Mouse (Mus musculus) megakaryocyte-erythroid progenitor cell, adult 5-6 weeks (primary cell): ENCODE data around the gene Psph. TPM values are rescaled to one million over a fixed set of nuclear protein-coding genes. Genes with fewer than 3 reads are reported as not detected.

Experiments used
- ATAC-seq: replicated peaks from 2 replicates; pipeline ENCODE4 v1.8.0; 2016; ENCODE audit warnings: mild to moderate bottlenecking, inconsistent platforms; ENCODE audit not compliant: severe bottlenecking, poor library complexity, low FRiP score, low TSS enrichment
- total RNA-seq, 2 experiments: library from RNA; stranded (forward) in 1 of 2; stranded (reverse) in 1 of 2; fragments of 200-1000, 215-1000 nt in 1 of 2; fragments of >200 nt in 1 of 2; fragmentation: Nextera tagmentation in 1 of 2; gene quantifications; 2 replicates each; pipeline ENCODE4 v1.2.3; 2014 to 2017

The Psph gene
- total RNA-seq, 2 experiments from 2014 or later, result 17.2 to 20.6 TPM

DNA sequence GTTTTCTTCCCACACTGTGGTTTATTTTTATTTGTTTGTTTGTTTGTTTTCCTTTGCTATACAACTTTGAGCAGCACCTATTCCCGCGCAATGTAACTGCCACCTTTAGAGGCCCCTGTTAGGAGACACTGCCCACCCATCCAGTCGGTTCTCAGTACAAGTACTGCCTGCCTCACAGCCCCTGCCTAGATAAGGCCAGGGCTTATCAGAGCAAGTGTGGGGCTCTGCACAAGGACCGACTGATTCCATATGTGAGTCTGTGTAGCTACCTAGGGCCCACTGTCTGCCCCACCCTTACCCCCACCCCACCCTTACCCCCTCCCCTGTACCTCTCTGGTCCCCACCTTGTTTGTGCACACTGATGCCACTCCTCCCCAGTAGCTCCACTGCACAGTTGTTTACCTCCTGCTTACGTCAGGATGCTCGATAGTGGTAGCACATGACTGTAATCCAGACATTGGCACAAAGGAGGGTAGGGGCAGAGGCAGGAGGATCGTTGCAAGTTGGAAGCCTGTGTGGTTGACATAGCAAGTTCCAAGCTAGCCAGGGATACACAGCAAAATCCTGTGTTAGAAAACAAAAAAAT is 44.3 kb downstream of the Psph start:
- ATAC-seq, result peak; percentile 66

DNA sequence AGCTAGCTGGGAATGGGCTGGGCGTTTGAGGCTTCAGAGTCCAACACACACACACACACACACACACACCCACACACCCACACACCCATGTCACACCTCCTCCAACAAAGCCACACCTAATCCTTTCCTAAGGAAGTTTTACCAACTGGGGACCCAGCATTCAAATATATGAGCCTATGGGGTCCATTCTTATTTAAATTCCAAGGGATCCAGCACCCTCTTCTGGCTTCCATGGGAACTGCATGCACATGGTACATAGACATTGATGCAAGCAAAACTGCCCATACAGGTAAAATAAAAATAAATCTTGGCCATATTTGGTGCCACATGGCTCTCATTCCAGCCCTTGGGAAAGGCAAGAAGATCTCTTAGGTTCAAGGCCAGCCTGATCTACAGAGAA is 46.3 kb downstream of the Psph start:
- ATAC-seq, result 0 out of 2 replicates have a peak, but pooled peaks have one; percentile 44

DNA sequence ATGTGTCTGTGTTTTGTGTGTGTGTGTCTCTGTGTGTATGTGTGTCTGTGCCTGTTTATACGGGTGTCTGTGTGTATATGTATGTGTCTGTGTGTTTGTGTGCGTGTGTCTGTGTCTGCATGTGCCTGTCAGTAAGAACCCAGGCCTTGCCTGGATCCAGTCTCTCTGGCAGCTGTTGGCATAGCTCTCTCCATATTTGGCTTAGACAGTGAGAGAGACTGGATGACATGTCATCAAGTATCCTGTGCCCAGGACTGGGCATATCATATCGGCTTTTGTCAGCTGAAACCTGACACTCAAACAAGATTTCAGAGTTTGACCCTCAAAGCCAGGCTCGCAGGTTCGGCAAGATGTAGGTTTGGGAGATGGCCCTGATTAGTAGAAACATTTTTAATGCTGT is 56.2 kb downstream of the Psph start:
- ATAC-seq, result no peak

DNA sequence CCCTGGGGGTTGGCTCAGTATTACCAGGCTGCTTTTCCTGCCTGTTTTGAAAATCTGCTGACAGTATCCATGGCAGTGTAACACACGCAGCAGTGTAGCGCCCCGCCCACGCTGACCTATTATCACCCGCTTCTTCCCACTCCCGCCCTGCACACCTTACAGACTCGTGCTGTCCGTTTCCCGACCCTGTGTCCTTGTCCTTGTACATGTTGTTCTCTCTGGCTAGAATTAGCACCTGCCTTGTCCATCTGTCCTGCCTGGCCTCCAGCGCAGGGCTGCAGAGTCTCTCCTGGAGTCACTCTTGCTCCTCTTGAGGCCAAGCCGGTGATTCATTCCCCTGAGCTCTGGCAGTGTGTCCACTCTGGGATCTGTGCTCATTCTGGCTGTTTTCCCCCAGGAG is 56.9 kb downstream of the Psph start:
- ATAC-seq, result peak; percentile 63

DNA sequence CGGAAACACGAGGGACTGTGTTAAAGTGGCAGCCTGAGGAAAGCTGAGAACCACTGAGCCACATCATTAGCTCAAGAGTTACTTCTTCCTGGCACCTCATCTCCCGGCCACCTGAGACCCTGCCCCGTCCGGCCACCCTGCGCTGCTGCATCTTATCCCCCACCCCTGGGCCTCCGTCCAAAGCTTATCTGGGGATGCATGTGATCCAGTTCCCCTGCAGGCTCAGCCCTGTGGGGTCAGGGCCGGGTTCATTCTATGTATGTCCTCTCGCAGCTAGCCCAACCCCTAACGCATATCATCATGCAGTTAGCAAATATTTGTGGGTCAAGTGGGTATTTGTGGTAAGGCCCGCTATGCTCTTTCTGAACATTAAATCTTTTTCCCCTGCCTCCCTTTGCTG is 58.0 kb downstream of the Psph start:
- ATAC-seq, result peak; percentile 29

DNA sequence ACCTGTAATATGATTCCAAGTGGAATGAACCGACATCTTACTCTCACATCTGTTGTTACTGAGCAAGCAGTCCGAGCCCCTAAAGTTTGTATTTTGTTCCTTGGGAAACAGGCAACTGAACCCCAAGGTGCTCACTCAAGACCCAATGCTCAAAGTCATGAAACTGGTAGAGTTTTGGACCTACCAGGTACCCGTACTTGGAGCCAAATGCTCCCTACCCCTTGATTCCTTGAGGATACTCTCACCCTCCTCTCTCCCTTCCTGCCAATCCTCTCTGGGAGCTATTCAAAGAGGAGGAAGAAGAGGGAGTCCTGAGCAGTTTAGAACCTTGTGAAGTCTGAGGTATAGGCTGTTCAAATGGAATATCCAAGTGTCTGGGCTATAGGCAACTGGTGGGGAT is 60.5 kb downstream of the Psph start:
- ATAC-seq, result no peak

DNA sequence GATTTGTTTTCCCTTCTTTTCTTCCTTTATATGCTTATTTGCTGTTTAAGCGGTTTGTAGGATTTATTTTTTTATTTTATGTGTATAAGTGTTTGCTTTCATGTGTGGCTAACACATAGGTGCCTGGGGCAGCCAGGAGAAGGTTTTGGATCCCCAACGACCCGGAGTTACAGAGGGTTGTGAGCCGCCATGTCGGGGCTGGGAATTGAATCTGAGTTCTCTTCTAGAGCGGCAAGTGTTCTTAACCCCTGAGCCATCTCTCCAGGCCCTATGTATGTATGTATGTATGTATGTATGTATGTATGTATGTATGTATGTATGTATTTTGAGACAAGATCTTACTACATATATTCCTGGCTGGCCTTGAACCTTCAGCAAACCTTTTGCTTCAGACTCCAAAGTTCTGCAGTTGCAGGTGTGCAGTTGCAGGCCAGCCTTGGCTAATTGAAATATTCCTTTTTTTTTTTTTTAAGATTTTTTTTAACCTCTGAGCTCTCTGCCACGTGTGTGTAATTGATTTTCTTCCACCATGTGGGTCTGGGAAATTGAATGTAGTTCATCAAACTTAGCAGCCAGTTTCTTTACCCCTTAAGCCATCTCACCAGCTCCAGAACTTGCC is 61.4 kb downstream of the Psph start:
- ATAC-seq, result no peak

DNA sequence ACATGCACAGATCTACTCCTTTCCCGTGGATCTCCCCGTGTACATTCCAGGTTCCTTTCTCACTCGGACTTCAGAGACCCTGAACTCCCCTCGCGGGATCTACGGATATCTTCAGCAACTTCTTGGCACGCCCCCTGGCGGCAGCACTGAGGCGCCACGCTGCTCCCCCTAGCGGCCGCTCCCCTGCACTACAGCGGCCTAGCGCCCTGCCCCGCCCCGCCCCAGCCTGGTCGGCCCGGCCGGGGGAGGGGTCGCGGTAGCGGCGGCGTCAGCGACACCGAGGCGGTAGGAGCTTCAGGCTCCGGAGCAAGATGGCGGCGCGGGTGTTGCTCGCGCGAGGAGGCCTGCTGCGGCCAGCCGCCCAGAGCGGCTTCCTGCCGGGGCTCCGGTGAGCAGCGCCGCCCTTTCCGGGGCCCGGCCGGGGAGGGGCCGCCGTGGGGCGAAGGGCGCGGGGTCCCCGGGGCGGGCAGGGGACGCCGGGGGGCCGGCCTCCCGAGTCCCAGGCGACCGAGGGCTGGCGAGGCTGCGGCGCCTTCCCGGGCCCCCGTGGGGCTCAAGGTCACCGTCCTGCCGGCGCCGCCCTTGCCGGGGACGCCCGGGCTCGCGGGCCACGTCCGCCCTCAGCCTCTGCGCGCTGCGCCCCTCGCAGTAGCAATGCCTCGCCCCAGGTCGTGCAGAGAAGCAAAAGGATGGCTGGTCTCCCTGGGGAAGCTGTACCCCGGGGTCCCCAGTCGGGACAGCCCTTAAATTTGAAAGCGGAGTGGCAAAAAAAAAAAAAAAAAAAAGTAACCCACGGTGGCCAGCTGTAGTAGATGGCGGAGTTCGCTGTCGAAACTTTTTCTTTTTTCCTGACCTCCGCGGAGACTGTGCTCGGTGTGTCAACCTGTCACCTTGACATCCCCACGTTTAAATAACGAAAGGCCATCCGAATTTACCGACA is 62.1 kb downstream of the Psph start, which contains the start of gene Nipsnap2:
Gene Nipsnap2 (plus strand): TSS at position 230 of the 940 bp plus-strand sequence.
- ATAC-seq, result peak; percentile 61

DNA sequence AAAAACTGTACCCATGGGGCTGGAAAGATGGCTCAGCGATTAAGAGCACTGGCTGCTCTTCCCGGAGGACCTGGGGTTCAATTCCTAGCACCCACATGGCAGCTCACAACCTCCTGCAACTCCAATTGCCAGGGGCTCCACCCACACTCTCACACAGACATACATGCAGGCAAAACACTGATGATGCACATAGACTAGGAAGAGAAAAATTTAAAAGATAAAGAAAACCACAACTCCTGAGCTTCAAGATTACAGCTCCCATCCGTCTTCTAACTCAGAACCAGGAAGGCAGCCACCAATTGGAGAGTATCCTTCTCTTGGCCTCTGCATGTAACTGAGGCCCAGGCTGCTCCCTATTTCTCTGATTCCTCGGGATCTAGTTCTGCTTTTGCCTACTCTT is 63.0 kb downstream of the Psph start:
- ATAC-seq, result peak; percentile 82

DNA sequence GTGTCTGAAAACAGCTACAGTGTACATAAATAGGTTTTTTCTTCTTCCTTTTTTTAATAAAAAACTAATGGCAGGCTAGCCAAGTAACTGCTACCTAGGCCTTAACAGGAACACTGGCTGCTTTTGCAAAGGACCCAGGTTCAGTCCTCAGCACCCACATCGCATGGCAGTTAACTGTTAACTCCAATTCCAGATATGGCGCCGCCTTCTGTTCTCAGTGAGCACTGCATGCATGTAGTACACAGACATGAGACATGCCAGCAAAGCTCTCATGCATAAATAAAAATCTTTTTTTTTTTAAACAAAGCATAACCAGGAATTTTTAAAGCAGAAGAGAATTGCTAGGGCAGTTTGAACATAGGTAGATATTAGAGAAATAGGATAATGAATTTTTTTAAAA is 67.1 kb downstream of the Psph start:
- ATAC-seq, result no peak

DNA sequence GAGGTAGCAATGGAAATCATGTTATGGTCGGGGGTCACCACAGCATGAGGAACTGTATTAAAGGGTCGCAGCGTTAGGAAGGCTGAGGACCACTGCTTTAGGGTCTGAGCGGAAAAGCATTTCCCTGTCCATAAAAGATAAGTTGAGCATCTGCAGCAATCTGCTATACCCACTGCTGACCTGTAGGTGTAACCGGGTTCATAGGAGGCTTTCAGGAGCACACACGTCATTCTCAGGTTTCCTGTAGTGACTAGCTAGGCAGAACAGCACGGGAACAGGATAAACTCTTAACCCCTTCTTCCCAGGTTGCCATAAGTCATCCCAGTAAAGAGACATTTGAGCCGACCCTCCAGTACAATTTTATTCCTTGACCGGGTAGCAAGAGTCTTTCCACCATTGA is 70.2 kb downstream of the Psph start:
- ATAC-seq, result 0 out of 2 replicates have a peak, but pooled peaks have one; percentile 44

Other genes with a start within 250 kb of the Psph start
- gene Mmp17, start 203.3 kb downstream of the Psph start, total RNA-seq (2014; fragmentation: Nextera tagmentation), result 0.40 TPM in 1 of 2 replicates, not detected in the other
- gene Mmp17, start 203.3 kb downstream of the Psph start, total RNA-seq (2017), result not detected in 2 replicates
- 4.5 and 6.2 TPM in 2 replicates for gene Zfp11, start 117.3 kb downstream of the Psph start, total RNA-seq (2014; fragmentation: Nextera tagmentation)
- 2.6 and 5.2 TPM in 2 replicates for gene Zfp11, start 117.3 kb downstream of the Psph start, total RNA-seq (2017)
- gene Sept14, start 78.9 kb downstream of the Psph start, total RNA-seq (2014; fragmentation: Nextera tagmentation), result not detected in 2 replicates
- not detected in 2 replicates for gene Sept14, start 78.9 kb downstream of the Psph start, total RNA-seq (2017)
- gene Mrps17, start 72.0 kb downstream of the Psph start, total RNA-seq (2014; fragmentation: Nextera tagmentation), result 125 and 167 TPM in 2 replicates
- gene Mrps17, start 72.0 kb downstream of the Psph start, total RNA-seq (2017), result 82.0 and 92.6 TPM in 2 replicates
- gene Nipsnap2, start 62.4 kb downstream of the Psph start, total RNA-seq (2014; fragmentation: Nextera tagmentation), result 32.1 and 32.8 TPM in 2 replicates
- gene Nipsnap2, start 62.4 kb downstream of the Psph start, total RNA-seq (2017), result 23.8 and 41.1 TPM in 2 replicates
- gene Sumf2, start 59.5 kb upstream of the Psph start, total RNA-seq (2014; fragmentation: Nextera tagmentation), result 23.2 and 26.7 TPM in 2 replicates
- 36.6 and 39.8 TPM in 2 replicates for gene Sumf2, start 59.5 kb upstream of the Psph start, total RNA-seq (2017)
- gene Chchd2, start 100.0 kb upstream of the Psph start, total RNA-seq (2014; fragmentation: Nextera tagmentation), result 465 and 490 TPM in 2 replicates
- 208 and 245 TPM in 2 replicates for gene Chchd2, start 100.0 kb upstream of the Psph start, total RNA-seq (2017)
- 0.98 and 2.6 TPM in 2 replicates for gene Zbed5, start 108.3 kb upstream of the Psph start, total RNA-seq (2014; fragmentation: Nextera tagmentation)
- 2.1 and 4.7 TPM in 2 replicates for gene Zbed5, start 108.3 kb upstream of the Psph start, total RNA-seq (2017)
- gene Phkg1, start 111.1 kb upstream of the Psph start, total RNA-seq (2014; fragmentation: Nextera tagmentation), result 0.33 and 0.45 TPM in 2 replicates
- 1.4 TPM in 2 replicates for gene Phkg1, start 111.1 kb upstream of the Psph start, total RNA-seq (2017)
- 2.7 and 15.3 TPM in 2 replicates for gene Nupr1l, start 121.1 kb upstream of the Psph start, total RNA-seq (2014; fragmentation: Nextera tagmentation)
- gene Nupr1l, start 121.1 kb upstream of the Psph start, total RNA-seq (2017), result 0.75 and 1.1 TPM in 2 replicates
- gene Vkorc1l1, start 154.5 kb upstream of the Psph start, total RNA-seq (2014; fragmentation: Nextera tagmentation), result 60.1 and 75.7 TPM in 2 replicates
- 61.7 and 81.5 TPM in 2 replicates for gene Vkorc1l1, start 154.5 kb upstream of the Psph start, total RNA-seq (2017)
- gene Gusb, start 215.6 kb upstream of the Psph start, total RNA-seq (2014; fragmentation: Nextera tagmentation), result 62.0 and 80.6 TPM in 2 replicates
- 36.1 and 42.0 TPM in 2 replicates for gene Gusb, start 215.6 kb upstream of the Psph start, total RNA-seq (2017)
- gene Asl, start 241.8 kb upstream of the Psph start, total RNA-seq (2014; fragmentation: Nextera tagmentation), result 13.7 and 19.9 TPM in 2 replicates
- gene Asl, start 241.8 kb upstream of the Psph start, total RNA-seq (2017), result 14.0 and 18.3 TPM in 2 replicates
- gene Crcp, start 241.8 kb upstream of the Psph start, total RNA-seq (2014; fragmentation: Nextera tagmentation), result 33.3 and 58.9 TPM in 2 replicates
- gene Crcp, start 241.8 kb upstream of the Psph start, total RNA-seq (2017), result 43.5 and 120 TPM in 2 replicates